Mouse (Mus musculus) T-helper 1 cell (primary cell): ENCODE measurements around the gene Pf4.

Experiments
- in situ Hi-C: fragments of 300-600 bp; cut with MboI, MseI; formaldehyde crosslinking; loops from one replicate; pipeline ENCODE4 v1.15.1; 2025; ENCODE audit warnings: high pct_unique_total_duplicates

Gene Pf4

GRCm38 (mm10) chr5:90771880-90772653 lies at the start of gene Pf4:
Gene Pf4 (plus strand): TSS chr5:90772435.
- in situ Hi-C loops: no loop called here

- in situ Hi-C loops: no loop called here
Observed at GRCm38 (mm10) chr5:90722656-90723055, 49.6 kb upstream of the Pf4 start.

GRCm38 (mm10) chr5:90728254-90728653 lies 44.0 kb upstream of the Pf4 start:
- in situ Hi-C loops: no loop called here

- in situ Hi-C loops: no loop called here
Observed at GRCm38 (mm10) chr5:90731480-90731879, 40.8 kb upstream of the Pf4 start.

- in situ Hi-C loops: no loop called here
Observed at GRCm38 (mm10) chr5:90742029-90742428, 30.2 kb upstream of the Pf4 start.

GRCm38 (mm10) chr5:90753934-90754333 lies 18.3 kb upstream of the Pf4 start:
- in situ Hi-C loops: no loop called here

- in situ Hi-C loops: no loop called here
Observed at GRCm38 (mm10) chr5:90758020-90758605, 14.1 kb upstream of the Pf4 start.

GRCm38 (mm10) chr5:90759077-90760065 lies 12.9 kb upstream of the Pf4 start, which contains the start of gene Cxcl5:
Gene Cxcl5 (plus strand): TSS chr5:90759360.
- in situ Hi-C loops: no loop called here

- in situ Hi-C loops: no loop called here
Observed at GRCm38 (mm10) chr5:90760303-90760702, 11.9 kb upstream of the Pf4 start.

- in situ Hi-C loops: no loop called here
Observed at GRCm38 (mm10) chr5:90760844-90761243, 11.4 kb upstream of the Pf4 start.

- in situ Hi-C loops: no loop called here
Observed at GRCm38 (mm10) chr5:90761834-90762233, 10.4 kb upstream of the Pf4 start.

- in situ Hi-C loops: no loop called here
Observed at GRCm38 (mm10) chr5:90763912-90764665, 8.1 kb upstream of the Pf4 start.

- in situ Hi-C loops: no loop called here
Observed at GRCm38 (mm10) chr5:90765821-90766606, 6.2 kb upstream of the Pf4 start.

GRCm38 (mm10) chr5:90768218-90768617 lies 4.0 kb upstream of the Pf4 start, which contains the start of gene Ppbp:
Gene Ppbp (plus strand): TSS chr5:90768518.
- in situ Hi-C loops: no loop called here

- in situ Hi-C loops: no loop called here
Observed at GRCm38 (mm10) chr5:90771369-90771768, 866 bp upstream of the Pf4 start.

GRCm38 (mm10) chr5:90775562-90775961 lies 3.3 kb downstream of the Pf4 start:
- in situ Hi-C loops: no loop called here

- in situ Hi-C loops: no loop called here
Observed at GRCm38 (mm10) chr5:90777621-90778020, 5.4 kb downstream of the Pf4 start.

GRCm38 (mm10) chr5:90778856-90779255 lies 6.6 kb downstream of the Pf4 start:
- in situ Hi-C loops: no loop called here

GRCm38 (mm10) chr5:90783697-90784096 lies 11.5 kb downstream of the Pf4 start:
- in situ Hi-C loops: no loop called here
